Mouse (Mus musculus) midbrain, embryonic 14.5 days (tissue): Measurements from ENCODE around the gene Ankrd13b. TPM values are rescaled to one million over a fixed set of nuclear protein-coding genes. Genes with fewer than 3 reads are reported as not detected.
A peak's percentile ranks its signal among the peaks of the same experiment; 100 is the strongest.

Source experiments
- ATAC-seq: fragments of 200-750 bp; cut with Nextera tagmentation; 2 replicates; pipeline ENCODE4 v1.8.0; 2017; ENCODE audit warnings: moderate number of reproducible peaks, moderate library complexity; ENCODE audit not compliant: low FRiP score, low TSS enrichment
- DNase-seq: peaks from one replicate; pipeline ENCODE4 v3.0.0-alpha.2; 2015
- H3K27ac ChIP-seq: fragments of 300-500 bp; sonication (generic); replicated peaks from 2 replicates; pipeline ENCODE4 v1.5.1; 2014; ENCODE audit warnings: mild to moderate bottlenecking, low read depth, low read length, moderate library complexity
- H3K27me3 ChIP-seq: fragments of 300-500 bp; sonication (generic); 2 replicates; pipeline ENCODE4 v1.6.1; 2014; ENCODE audit warnings: low read length, control low read depth, mixed read lengths; ENCODE audit not compliant: control insufficient read depth, insufficient read depth
- H3K36me3 ChIP-seq: fragments of 300-500 bp; sonication (generic); 2 replicates; pipeline ENCODE4 v1.6.1; 2014; ENCODE audit warnings: low read length, control low read depth; ENCODE audit not compliant: control insufficient read depth, insufficient read depth
- H3K4me1 ChIP-seq: fragments of 300-500 bp; sonication (generic); 2 replicates; pipeline ENCODE4 v1.6.1; 2014; ENCODE audit warnings: mild to moderate bottlenecking, antibody characterized with exemption, low read length, control low read depth; ENCODE audit not compliant: control insufficient read depth, insufficient read depth
- H3K4me2 ChIP-seq: fragments of 300-500 bp; sonication (generic); 2 replicates; pipeline ENCODE4 v1.6.1; 2014; ENCODE audit warnings: mild to moderate bottlenecking, low read length, moderate library complexity
- H3K4me3 ChIP-seq: fragments of 300-500 bp; sonication (generic); replicated peaks from 2 replicates; pipeline ENCODE4 v1.5.1; 2014; ENCODE audit warnings: low read depth, low read length
- H3K9ac ChIP-seq: fragments of 300-500 bp; sonication (generic); replicated peaks from 2 replicates; pipeline ENCODE4 v1.6.1; 2014; ENCODE audit warnings: mild to moderate bottlenecking, low read length, moderate library complexity
- H3K9me3 ChIP-seq: fragments of 300-500 bp; sonication (generic); 2 replicates; pipeline ENCODE4 v1.6.1; 2016; ENCODE audit warnings: low read length, control low read depth, mixed read lengths; ENCODE audit not compliant: control insufficient read depth
- WGBS: fragments of 180-500 bp; shearing (Covaris S2); extraction: QIAGEN DNeasy Blood & Tissue Kit; methylation state at CpG from one replicate; pipeline ENCODE4 v1.1.7; 2014; 5-methylcytosine and 5-hydroxymethylcytosine counted together
- polyA plus RNA-seq: library from polyadenylated mRNA; unstranded; fragments of >200 nt; fragmentation: Nextera tagmentation; extraction: Ambion mirVana; gene quantifications from 2 replicates; pipeline ENCODE4 v1.2.1, GENCODE M21; 2014

Gene Ankrd13b
- polyA plus RNA-seq, 1 experiment from 2014 or later, result 43.7 TPM

DNA sequence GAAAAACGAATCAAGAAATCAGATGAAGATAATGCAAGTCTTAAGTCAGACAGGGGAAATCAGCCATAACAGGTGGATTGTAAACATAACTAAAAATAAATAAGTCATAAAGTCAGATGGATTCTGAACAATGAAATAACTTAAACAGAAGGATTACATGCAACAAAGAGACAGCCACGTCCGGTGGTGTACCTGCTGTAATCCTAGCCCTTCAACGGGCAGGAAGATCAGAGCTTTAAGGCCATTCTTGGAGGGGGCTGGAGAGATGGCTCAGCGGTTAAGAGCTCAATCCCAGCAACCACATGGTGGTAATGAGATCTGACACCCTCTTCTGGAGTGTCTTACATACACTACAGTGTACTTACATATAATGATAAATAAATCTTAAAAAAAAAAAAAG lies 21.9 kb upstream of the Ankrd13b start:
- no peak overlapping the region for H3K27ac ChIP-seq
- DNase-seq (no peak), ATAC-seq (no peak)
- H3K4me3 ChIP-seq, result no peak overlapping the region
- no peak overlapping the region for H3K4me2 ChIP-seq
- H3K27me3 ChIP-seq, result peaks cover 25% of the 10 kb centered on the region
- H3K36me3 ChIP-seq, result peaks cover 14% of the 10 kb centered on the region
- H3K4me1 ChIP-seq, result peaks cover 31% of the 10 kb centered on the region
- 75% methylated on average over 5 of the region's 5 CpGs for WGBS
- no peak overlapping the region for H3K9ac ChIP-seq
- H3K9me3 ChIP-seq, result no peaks in the 10 kb centered on the region

- ATAC-seq, result peak; percentile 37; the same call in 1 of the 2 replicates
- peak overlapping the region; percentile 20 for H3K4me3 ChIP-seq
- peaks cover 44% of the 10 kb centered on the region for H3K36me3 ChIP-seq
- H3K9me3 ChIP-seq, result no peaks in the 10 kb centered on the region
- H3K4me1 ChIP-seq, result peaks cover 11% of the 10 kb centered on the region
- WGBS, result 20% methylated on average over 49 of the region's 49 CpGs
- H3K4me2 ChIP-seq, result peak overlapping the region; percentile 53
- H3K9ac ChIP-seq, result peak overlapping the region; percentile 29; the same call in 1 of the 2 replicates
- peaks cover 4% of the 10 kb centered on the region for H3K27me3 ChIP-seq
- H3K27ac ChIP-seq, result no peak overlapping the region
- DNase-seq, result peak; percentile 91
Observed at GRCm38 (mm10) chr11:77508068-77509021, 18.9 kb upstream of the Ankrd13b start.

DNA sequence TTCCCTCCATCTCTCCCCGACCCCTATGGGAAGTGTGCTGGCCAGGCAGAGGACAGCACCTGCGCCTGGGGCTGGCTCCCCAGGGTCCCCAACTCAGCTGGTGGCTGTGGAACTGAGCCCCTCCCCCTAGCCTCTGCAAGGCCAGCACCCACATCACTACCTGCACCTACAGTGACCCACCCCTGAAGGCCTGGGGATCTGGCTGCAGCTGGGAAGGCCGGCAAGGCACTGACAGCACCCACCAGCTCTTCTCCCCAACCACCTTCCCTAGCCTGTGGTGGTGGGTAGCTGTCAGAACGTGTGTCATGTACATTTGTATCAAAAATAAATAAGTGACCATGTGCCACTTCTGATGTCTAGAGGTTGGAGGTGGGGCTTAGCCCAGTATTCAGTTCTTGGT lies 17.9 kb upstream of the Ankrd13b start:
- Histone ChIP-seq H3K36me3 (peaks cover 52% of the 10 kb centered on the region), H3K27ac (no peak overlapping the region)

DNA sequence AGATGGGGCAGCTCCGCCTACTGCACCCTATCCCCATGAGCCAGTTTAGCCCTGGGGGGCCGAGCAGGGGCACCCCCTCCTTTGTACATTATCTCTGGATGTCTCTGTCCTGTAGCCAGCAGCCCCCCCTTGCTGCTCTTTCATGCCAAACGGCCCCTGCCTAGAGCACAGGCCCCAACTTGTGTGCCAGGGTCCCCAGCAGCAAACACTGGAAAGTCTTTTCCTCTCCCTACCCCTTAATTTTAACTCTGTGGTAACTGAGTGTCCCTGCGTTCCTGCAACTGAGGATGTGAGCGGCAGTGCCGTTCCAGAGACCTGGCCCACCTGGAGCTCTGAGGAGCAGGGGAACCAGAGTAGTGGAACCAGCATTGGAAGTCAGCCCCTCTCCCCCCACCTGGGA lies 17.5 kb upstream of the Ankrd13b start:
- Histone ChIP-seq H3K36me3 (peaks cover 54% of the 10 kb centered on the region), H3K4me1 (peaks cover 5% of the 10 kb centered on the region), H3K4me2 (no peak overlapping the region), H3K9me3 (no peaks in the 10 kb centered on the region), H3K27me3 (no peaks in the 10 kb centered on the region), H3K4me3 (no peak overlapping the region), H3K27ac (no peak overlapping the region), H3K9ac (no peak overlapping the region)
- 88% methylated on average over 6 of the region's 6 CpGs for WGBS
- no peak for DNase-seq
- no peak for ATAC-seq

More for the DNA sequence above, 17.9 kb upstream of the Ankrd13b start:
- 78% methylated on average over 4 of the region's 4 CpGs for WGBS
- H3K9me3 ChIP-seq, result no peaks in the 10 kb centered on the region
- no peak overlapping the region for H3K9ac ChIP-seq
- peaks cover 9% of the 10 kb centered on the region for H3K4me1 ChIP-seq
- H3K4me2 ChIP-seq, result no peak overlapping the region
- DNase-seq (no peak), ATAC-seq (no peak)
- no peak overlapping the region for H3K4me3 ChIP-seq
- H3K27me3 ChIP-seq, result peaks cover 3% of the 10 kb centered on the region; the same call in 1 of the 2 replicates

DNA sequence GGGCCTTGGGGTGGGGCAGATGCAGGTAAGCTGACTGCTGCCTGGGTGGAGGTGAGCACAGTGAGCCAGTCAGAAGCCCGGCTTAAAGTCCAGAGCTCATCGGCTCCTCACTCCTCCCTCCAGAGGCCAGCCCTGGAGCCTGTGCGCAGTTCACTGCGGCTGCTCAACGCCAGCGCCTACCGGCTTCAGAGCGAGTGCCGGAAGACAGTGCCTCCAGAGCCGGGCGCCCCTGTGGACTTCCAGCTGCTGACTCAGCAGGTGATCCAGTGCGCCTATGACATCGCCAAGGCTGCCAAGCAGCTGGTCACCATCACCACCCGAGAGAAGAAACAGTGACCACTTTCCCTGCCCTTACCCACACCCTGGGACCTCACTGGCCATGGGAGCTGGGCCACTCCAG lies 16.8 kb upstream of the Ankrd13b start:
- Histone ChIP-seq H3K4me3 (no peak overlapping the region), H3K4me2 (no peak overlapping the region), H3K36me3 (peaks cover 59% of the 10 kb centered on the region), H3K9me3 (no peaks in the 10 kb centered on the region), H3K27ac (no peak overlapping the region), H3K27me3 (no peaks in the 10 kb centered on the region), H3K9ac (no peak overlapping the region), H3K4me1 (peaks cover 5% of the 10 kb centered on the region)
- WGBS, result 78% methylated on average over 14 of the region's 14 CpGs
- ATAC-seq (no peak), DNase-seq (no peak)

DNA sequence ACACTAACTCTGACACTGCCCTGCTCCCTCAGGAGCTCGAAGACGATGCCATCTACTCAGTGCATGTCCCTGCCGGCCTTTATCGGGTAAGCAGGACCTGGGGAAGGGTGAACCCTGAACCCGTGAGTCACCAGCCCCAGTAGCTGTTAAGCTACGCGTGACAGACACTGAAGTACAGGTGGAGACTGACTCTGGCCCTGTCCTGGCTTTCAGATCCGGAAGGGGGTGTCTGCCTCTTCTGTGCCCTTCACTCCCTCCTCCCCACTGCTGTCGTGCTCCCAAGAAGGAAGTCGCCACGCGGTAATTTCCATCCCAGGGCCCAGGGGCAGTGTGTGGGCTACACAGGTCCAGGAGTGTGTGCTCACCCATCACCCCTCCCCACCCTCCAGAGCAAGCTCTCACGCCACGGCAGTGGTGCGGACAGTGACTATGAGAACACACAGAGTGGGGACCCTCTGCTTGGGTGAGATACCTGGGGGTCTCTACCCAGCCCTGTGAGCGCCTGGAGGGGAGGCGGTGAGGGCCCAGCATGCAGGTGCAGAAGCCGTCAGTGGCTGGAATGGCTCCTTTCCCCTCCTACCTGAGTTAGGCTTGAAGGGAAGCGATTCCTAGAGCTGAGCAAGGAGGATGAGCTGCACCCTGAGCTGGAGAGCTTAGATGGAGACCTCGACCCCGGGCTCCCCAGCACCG lies 16.0 kb upstream of the Ankrd13b start:
- Histone ChIP-seq H3K4me1 (peaks cover 12% of the 10 kb centered on the region), H3K9me3 (no peaks in the 10 kb centered on the region), H3K27me3 (no peaks in the 10 kb centered on the region), H3K27ac (no peak overlapping the region), H3K4me2 (no peak overlapping the region), H3K36me3 (peaks cover 67% of the 10 kb centered on the region), H3K4me3 (no peak overlapping the region), H3K9ac (no peak overlapping the region)
- ATAC-seq (no peak), DNase-seq (no peak)
- WGBS, result 92% methylated on average over 22 of the region's 22 CpGs

- Histone ChIP-seq H3K9me3 (no peaks in the 10 kb centered on the region), H3K9ac (no peak overlapping the region), H3K27ac (no peak overlapping the region), H3K4me3 (no peak overlapping the region), H3K4me1 (peaks cover 13% of the 10 kb centered on the region), H3K36me3 (peaks cover 78% of the 10 kb centered on the region), H3K4me2 (no peak overlapping the region), H3K27me3 (no peaks in the 10 kb centered on the region)
- whole genome bisulfite sequencing, result 96% methylated on average over 19 of the region's 19 CpGs
- ATAC-seq (no peak), DNase-seq (no peak)
Observed at GRCm38 (mm10) chr11:77504377-77504776, 14.9 kb upstream of the Ankrd13b start.

DNA sequence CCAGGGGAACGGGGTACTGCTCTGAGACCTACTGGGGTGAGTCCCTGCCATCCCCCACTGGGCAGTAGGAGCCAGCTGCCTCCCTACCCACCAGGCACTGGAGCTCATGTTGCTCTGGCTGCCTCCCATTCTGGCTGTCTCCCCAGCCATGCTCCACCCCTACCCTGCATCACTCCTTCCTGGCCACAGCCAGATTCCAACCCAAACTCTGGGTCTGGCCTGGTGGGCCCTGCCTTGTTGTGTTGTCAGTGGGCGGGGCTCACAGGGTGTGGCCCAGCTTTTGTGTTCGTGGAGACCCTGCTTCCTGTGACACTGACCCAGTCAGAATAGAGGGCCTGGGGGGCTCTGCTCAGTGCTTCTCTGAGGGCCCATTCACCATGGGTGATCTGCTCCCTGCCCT lies 14.0 kb upstream of the Ankrd13b start:
- 73% methylated on average over 3 of the region's 3 CpGs for WGBS
- no peaks in the 10 kb centered on the region for H3K9me3 ChIP-seq
- no peak overlapping the region for H3K9ac ChIP-seq
- H3K4me2 ChIP-seq, result no peak overlapping the region
- H3K27me3 ChIP-seq, result no peaks in the 10 kb centered on the region
- no peak for ATAC-seq
- H3K4me1 ChIP-seq, result peaks cover 13% of the 10 kb centered on the region
- no peak overlapping the region for H3K4me3 ChIP-seq
- DNase-seq, result no peak
- no peak overlapping the region for H3K27ac ChIP-seq
- peaks cover 86% of the 10 kb centered on the region for H3K36me3 ChIP-seq
